In the genomic region with DNA sequence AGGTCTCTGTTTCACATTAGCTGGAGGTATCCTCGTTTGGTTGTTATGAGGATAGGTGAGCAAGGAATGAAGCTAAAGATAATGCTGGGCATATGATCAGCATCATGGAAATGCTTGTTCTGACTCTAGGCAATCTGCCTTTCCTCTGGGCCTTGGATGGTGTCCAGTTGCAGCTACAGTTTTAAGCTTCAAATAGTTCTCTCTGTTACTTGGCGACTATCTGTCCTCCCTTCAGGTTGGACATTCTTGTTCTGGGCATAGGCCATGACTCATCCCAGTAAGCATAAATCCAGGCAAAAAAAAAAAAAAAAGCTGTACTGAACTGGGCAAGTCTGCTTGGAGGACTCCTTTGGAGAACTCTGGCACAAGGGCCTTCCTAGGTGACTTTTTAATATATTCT, we compare ENCODE assay signal across 20 mouse cellular contexts.
DNase-seq lines count a peak whose midpoint lies in the region; ATAC-seq and TF ChIP-seq lines count a peak whose summit lies in the region.
"Had no signal": no experiment of that assay in that cellular context is flagged by ENCODE, and none has a peak within 500 bp of the region (broad histone marks: within the 10 kb centered on the region; RNA-seq: fewer than 3 reads in every experiment).

No protein-coding gene starts in this region.

- H3K27ac ChIP-seq in heart, embryonic 13.5 days (replicated peaks) = peak overlapping the region; percentile 65
- no peak overlapping the region for H3K27ac ChIP-seq in stomach, postnatal 0 days (replicated peaks)
- no peak overlapping the region for H3K27ac ChIP-seq in forebrain, embryonic 14.5 days (ENCODE audit: low read depth, low read length)
- H3K27ac ChIP-seq: embryonic facial prominence, embryonic 10.5 days; gastrocnemius, adult 2 months; liver, embryonic 15.5 days; neural tube, embryonic 15.5 days; stomach, embryonic 15.5 days had no signal

- H3K27me3 ChIP-seq in heart, embryonic 13.5 days (replicated peaks) = no peaks in the 10 kb centered on the region
- no peaks in the 10 kb centered on the region for H3K27me3 ChIP-seq in stomach, postnatal 0 days (ENCODE audit: control insufficient read depth, insufficient read depth, low read length)
- no peaks in the 10 kb centered on the region for H3K27me3 ChIP-seq in forebrain, embryonic 14.5 days (replicated peaks; ENCODE audit: control insufficient read depth, insufficient read depth, low read length)
- H3K27me3 ChIP-seq: limb, embryonic 12.5 days; liver, embryonic 15.5 days; neural tube, embryonic 15.5 days; stomach, embryonic 15.5 days had no signal

- no peak; the same call in 1 of the 2 replicates for ATAC-seq in heart, embryonic 13.5 days (ENCODE audit: extremely low read depth, insufficient number of reproducible peaks, low FRiP score, low TSS enrichment)
- ATAC-seq in stomach, postnatal 0 days (ENCODE audit: low FRiP score, low TSS enrichment) = no peak
- ATAC-seq in forebrain, embryonic 14.5 days = no peak
- ATAC-seq: activated CD4-positive, CD25-positive, alpha-beta regulatory T cell, adult 4 months had no signal

- no peak overlapping the region for H3K4me3 ChIP-seq in heart, embryonic 13.5 days
- no peak overlapping the region for H3K4me3 ChIP-seq in stomach, postnatal 0 days (ENCODE audit: low read depth, low read length)
- H3K4me3 ChIP-seq in forebrain, embryonic 14.5 days (ENCODE audit: low read depth, low read length) = no peak overlapping the region
- H3K4me3 ChIP-seq: embryonic facial prominence, embryonic 10.5 days; erythroblast, embryonic 14.5 days; gastrocnemius, adult 2 months; limb, embryonic 12.5 days; liver, embryonic 15.5 days; neural tube, embryonic 15.5 days; stomach, embryonic 15.5 days had no signal

- peaks cover 18% of the 10 kb centered on the region for H3K4me1 ChIP-seq in heart, embryonic 13.5 days
- no peaks in the 10 kb centered on the region for H3K4me1 ChIP-seq in stomach, postnatal 0 days (replicated peaks; ENCODE audit: control insufficient read depth, insufficient read depth)
- no peaks in the 10 kb centered on the region for H3K4me1 ChIP-seq in forebrain, embryonic 14.5 days (ENCODE audit: control insufficient read depth, insufficient read depth, low read length)
- H3K4me1 ChIP-seq: liver, embryonic 15.5 days; neural tube, embryonic 15.5 days; stomach, embryonic 15.5 days had no signal

- TF ChIP-seq CTCF in stomach, postnatal 0 days (IDR thresholded peaks at IDR 0.05; ENCODE audit: low read depth) = no peak

- 9% methylated on average over 2 of the region's 2 CpGs for WGBS in heart, embryonic 13.5 days
- WGBS in stomach, postnatal 0 days = 53% methylated on average over 2 of the region's 2 CpGs
- WGBS in forebrain, embryonic 14.5 days = 84% methylated on average over 2 of the region's 2 CpGs

- H3K9ac ChIP-seq in heart, embryonic 13.5 days = no peak overlapping the region
- H3K9ac ChIP-seq in stomach, postnatal 0 days (ENCODE audit: low read length) = no peak overlapping the region
- no peak overlapping the region for H3K9ac ChIP-seq in forebrain, embryonic 14.5 days (ENCODE audit: low read length)
- H3K9ac ChIP-seq: forebrain, postnatal 0 days; limb, embryonic 12.5 days; liver, embryonic 15.5 days; neural tube, embryonic 15.5 days; stomach, embryonic 15.5 days had no signal

- TF ChIP-seq EP300 in stomach, postnatal 0 days (optimal IDR thresholded peaks at IDR 0.05) = no peak

- H3K4me2 ChIP-seq in heart, embryonic 13.5 days = no peak overlapping the region
- H3K4me2 ChIP-seq in stomach, postnatal 0 days (replicated peaks; ENCODE audit: low read depth) = no peak overlapping the region
- H3K4me2 ChIP-seq in forebrain, embryonic 14.5 days (ENCODE audit: low read length) = no peak overlapping the region
- H3K4me2 ChIP-seq: limb, embryonic 12.5 days; liver, embryonic 15.5 days; neural tube, embryonic 15.5 days; stomach, embryonic 15.5 days had no signal

- peak; percentile 2 for DNase-seq in layer of hippocampus, adult 9-11 months
- DNase-seq in layer of hippocampus, postnatal 36 days = no peak
- peak; percentile 13 for DNase-seq in adipocyte (ENCODE audit: low spot score)
- DNase-seq in stomach, postnatal 0 days (ENCODE audit: low spot score) = peak; percentile 15
- DNase-seq in thymus, postnatal 0 days (ENCODE audit: low spot score) = no peak
- DNase-seq in forebrain, embryonic 14.5 days (ENCODE audit: low spot score) = no peak
- DNase-seq: cerebellum, postnatal 10 days; forebrain, postnatal 0 days; gastrocnemius, adult 2 months; kidney, adult 8-10 months; lung, postnatal 14 days; thymus, postnatal 25 days had no signal

- H3K36me3 ChIP-seq in heart, embryonic 13.5 days = no peaks in the 10 kb centered on the region
- H3K36me3 ChIP-seq in stomach, postnatal 0 days (ENCODE audit: control insufficient read depth, insufficient read depth, low read length) = no peaks in the 10 kb centered on the region
- H3K36me3 ChIP-seq in forebrain, embryonic 14.5 days (ENCODE audit: control insufficient read depth, insufficient read depth, low read length) = no peaks in the 10 kb centered on the region
- H3K36me3 ChIP-seq: embryonic facial prominence, embryonic 10.5 days; limb, embryonic 12.5 days; liver, embryonic 15.5 days; neural tube, embryonic 15.5 days; stomach, embryonic 15.5 days had no signal

- H3K9me3 ChIP-seq in heart, embryonic 13.5 days = no peaks in the 10 kb centered on the region
- H3K9me3 ChIP-seq in stomach, postnatal 0 days (ENCODE audit: control insufficient read depth, low read length) = no peaks in the 10 kb centered on the region
- H3K9me3 ChIP-seq in forebrain, embryonic 14.5 days (replicated peaks; ENCODE audit: control insufficient read depth, low read length) = no peaks in the 10 kb centered on the region
- H3K9me3 ChIP-seq: embryonic facial prominence, embryonic 10.5 days; limb, embryonic 12.5 days; liver, embryonic 15.5 days; neural tube, embryonic 15.5 days; stomach, embryonic 15.5 days had no signal

Comparison
In these comparisons a context has a peak if more than half of its experiments do, and no peak if none do; other contexts are left out.
1. DNase-seq: peak in layer of hippocampus, adult 9-11 months (single experiment), adipocyte (single experiment) and stomach, postnatal 0 days (single experiment); none in layer of hippocampus, postnatal 36 days (0 of 2), thymus, postnatal 0 days (single experiment) and forebrain, embryonic 14.5 days (single experiment).